Mouse (Mus musculus) spleen, adult 12 weeks (tissue): ENCODE results near the gene Ripply3.

Experiments
- DNase-seq: peaks from one replicate; pipeline ENCODE4 v3.0.0; 2022; ENCODE audit warnings: low spot score

Gene Ripply3

DNA sequence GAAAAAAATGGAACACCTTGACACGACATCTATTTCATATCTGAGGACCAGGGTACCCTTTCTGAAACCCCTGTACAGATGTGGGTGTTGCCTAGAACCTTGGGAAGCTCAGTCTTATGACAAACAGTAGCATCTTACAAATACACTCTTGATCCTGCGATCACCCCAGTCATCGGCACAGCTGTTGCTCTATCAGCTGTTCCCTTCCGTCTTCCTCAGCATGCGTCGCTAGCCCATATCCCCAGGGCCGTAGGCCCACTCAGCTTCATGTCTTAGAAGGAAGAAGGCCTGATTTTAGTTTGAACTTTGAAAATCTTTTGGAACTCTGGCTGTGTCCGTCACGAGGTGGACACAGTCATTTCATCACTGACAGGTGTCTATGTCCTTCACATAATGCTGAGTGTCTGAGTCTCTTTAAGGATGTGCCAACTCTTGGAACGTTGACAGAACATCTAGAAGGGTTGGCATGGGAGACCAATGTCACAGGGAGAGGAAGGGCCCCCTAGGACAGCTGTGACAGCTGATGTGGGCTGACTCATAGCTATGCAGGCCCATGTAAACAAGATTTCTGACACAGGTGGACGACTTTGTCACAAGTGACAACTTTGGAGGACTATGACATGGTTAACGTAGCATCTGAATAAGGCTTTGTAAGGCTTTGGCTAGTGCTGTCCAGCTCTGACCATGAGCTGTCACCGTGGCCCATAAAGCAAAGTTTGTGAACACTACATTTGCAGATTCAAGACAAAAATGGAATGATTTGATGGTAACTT is 32.5 kb downstream of the Ripply3 start:
- no peak for DNase-seq

DNA sequence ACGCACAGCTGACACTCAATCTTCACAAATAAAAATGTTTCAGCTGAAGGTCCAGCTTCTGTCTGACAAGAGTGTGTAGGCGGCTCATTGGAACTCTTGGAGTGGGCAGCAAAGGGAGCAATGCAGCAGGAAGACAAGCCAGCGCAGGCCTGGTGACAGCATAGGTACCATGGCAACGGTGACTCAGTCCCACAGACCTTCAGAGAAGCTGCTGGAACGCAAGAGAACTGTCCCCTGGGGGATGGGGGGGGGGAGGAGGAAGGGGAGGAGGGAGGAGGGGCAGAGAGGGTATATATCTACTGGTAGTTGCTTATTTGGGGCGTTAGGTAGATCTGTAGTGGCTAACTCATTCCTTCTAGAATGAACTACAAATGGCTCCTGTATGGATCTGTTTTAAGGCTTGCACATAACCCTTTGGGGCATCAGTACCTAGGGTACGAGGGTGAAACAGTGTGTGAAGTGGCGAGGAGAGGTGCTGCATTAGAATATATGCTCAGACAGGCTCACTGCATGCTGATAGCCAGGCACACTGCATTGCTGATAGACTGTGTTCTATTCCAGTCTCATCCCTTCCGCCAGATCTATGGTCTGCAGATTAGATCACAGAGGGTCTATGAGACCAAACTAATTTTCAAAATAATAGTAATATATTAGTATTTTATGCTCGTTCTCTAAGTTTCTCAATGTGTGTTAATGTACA is 34.1 kb downstream of the Ripply3 start:
- no peak for DNase-seq

DNA sequence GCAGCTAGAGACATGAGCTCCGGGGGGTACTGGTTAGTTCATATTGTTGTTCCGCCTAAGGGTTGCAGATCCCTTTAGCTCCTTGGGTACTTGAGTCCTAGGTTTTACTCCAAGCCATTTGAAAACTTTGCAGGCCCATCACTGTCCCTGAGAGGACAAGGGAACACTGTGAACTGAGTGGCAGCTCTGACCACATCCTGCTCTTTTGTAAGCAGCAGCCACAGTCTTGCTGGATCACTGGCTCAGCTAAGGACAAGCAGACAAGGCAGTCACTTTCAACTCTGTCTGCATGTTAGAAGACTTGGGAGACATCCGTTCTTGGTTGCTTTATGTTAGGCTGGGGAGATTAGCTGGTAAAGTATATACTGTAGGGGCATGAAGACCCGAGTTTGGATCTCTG is 35.6 kb downstream of the Ripply3 start:
- no peak for DNase-seq

DNA sequence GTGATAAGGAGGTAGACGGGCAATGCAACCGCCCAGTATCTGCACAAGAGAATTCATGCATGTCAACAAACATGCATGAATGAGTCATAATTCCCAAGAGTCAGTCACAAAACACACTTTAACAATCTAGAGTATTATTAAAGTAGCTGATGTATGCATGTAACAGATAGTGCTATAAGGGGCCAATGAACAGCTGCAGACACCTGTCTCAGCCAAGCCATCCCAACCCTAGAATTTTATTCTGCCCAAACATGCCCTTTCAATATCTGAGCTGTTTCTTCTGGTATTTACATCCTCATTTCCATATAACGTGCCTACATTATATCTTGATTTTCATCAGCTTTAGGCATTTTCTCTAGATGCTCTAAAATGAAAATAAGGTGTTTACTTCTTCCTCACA is 37.2 kb downstream of the Ripply3 start:
- no peak for DNase-seq

DNA sequence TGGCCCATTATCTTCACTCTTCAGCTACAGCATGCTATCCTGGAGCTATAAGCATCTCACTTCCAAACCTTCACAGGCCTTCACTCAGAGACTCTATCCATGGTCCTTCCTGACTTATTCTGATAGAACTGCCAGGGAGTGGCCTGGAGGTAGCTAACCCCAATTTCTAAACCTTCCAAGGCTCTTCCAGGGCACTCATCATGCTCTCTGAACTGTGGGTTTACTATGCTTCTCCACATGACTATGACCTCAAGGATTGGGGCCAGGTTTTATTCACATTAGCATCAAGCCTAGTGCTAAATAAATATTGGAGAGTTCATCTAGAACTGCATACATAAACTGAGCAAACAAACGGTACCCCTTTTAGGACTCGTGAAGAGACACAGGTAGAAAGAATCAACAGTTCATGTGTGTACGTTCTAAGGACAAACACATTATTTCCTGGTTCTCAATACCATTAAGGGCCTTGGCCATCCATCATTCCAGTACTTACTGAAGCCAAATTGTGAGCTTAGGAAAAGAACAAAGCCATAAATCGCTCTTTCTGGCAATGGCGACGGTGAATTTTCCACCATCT is 41.5 kb downstream of the Ripply3 start:
- DNase-seq, result no peak

DNA sequence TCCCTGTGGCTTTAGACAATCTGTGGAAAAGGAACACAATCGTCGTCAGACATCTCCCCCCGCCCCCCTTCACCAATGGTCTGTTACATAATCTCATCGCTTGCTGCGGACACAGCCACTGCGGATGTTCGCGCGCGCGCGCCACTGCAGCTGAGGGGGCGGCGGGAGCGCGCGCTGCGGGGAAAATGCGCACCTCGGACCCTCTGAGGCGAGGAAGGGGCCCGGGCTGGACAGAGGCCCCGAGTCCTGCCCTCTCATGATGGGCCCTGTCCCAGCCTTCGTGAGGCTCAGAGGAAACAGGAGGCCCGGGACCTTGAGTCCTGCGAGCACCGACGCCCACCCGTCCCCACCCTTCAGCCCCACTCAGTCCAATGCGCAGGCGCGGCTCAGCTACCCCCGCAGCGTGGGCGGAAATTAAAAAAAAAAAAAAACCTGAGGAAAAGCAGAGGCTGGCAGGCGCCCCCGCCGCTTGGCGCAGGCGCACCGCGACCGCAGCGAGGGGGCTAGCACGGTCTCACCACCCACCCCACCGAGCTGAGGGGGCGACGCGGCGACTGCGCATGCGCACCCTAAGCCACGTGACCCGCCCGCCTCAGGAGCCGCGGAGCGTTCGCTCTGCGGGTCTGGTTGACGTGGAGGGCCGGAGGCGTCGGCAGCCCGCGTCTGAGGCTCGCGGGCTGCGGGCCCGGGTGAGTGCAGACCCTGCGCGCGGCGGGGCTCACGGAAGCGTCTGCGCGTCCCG is 42.1 kb downstream of the Ripply3 start, which contains the start of gene Ttc3:
Gene Ttc3, plus strand, starts transcription at position 446 of the 742 bp plus-strand sequence.
- peak; percentile 76 for DNase-seq

DNA sequence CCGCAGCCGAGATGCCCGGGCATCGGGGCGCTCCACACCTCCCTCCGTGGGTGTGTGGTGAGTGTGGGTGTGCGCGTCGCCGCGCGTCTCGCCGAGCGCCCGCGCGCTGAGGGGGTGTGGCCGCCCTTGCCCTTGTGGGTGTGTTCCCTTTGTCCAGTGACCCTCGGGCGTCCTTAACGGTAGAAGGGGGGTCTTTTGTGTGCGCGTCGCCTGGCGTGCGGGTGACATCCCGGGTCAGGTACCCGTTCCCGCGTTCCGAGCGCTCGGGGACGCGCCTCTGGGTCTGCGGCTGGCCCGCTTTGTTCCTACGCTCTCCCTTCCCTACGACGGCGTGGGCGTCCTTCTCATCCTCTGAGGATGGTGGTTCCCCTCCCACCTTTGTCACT is 42.7 kb downstream of the Ripply3 start:
- DNase-seq, result peak; percentile 69

DNA sequence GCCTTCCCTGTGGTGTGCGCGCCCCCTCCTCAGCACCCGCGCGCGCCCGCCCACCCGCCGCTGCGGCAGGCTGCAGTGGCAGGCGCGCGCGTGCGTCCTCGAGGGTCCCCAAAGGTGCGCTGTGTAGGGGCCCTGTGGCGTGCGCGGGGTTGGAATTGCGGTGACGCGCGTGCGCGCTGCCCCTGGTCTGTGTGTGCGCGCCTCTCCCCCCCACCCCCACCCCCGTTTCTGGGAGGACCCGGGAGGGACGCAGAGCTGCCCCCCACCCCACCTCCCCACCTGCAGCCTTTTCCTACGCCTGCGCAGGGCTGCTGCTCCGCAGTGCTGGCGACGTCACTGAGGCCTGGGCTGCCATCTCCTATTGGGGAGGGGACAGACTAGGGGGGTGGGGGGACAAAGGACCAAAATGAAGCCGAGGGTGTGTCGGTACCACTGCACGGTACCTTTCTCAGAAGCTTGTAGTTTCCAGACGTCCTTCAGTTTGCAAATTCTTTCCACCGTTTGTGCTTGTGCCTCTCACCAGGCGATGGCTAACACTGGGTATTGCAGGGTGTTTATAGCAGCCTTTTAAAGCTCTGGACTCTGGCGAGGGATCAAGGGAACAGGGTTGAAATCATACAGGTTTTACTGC is 43.2 kb downstream of the Ripply3 start, which contains the start of gene Pigp:
Gene Pigp, minus strand, starts transcription at position 542 of the 631 bp plus-strand sequence.
- peak; percentile 7 for DNase-seq

DNA sequence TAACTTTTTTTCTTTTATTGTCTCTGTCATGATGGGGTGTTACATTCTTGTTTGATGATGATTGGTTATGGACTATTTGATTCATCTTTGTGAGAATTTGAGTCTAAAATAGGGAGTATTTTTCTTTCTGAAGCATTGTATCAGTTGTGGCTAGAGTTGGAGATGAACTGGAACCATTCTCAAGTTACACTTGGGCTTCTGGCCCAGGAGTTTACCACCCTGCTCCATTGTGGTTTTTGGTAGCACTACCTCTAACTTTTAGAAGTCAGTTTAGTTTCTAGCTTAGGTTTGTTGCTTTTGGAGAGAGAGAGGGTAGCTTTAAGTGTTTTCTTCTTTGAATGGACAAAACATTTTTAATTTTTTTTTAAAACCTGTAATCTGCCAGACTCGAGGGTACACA is 51.2 kb downstream of the Ripply3 start:
- DNase-seq, result no peak

DNA sequence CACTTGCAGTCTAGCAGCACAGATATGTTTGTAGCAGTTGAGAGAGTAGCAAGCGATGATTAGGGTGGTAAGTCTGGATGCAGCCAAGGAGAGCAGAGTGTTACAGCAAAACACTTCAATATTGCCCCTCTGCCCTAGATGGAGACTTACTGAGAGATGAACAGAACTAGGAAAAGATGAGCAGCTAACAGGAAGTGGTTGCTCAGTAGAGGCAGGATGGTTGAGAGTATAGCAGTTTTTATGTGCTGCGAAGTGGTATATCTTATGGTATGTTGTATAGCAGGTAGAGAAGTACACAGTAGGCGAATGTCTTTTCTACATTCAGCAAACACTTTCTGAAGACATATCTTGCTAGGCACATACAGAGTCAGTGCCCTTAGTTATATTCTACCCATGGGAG is 55.1 kb downstream of the Ripply3 start:
- DNase-seq, result no peak
